Comparison of ENCODE assay signal across 12 mouse cellular contexts in genomic region chr16:75325296-75325695, GRCm38 (mm10).
DNase-seq lines count a peak whose midpoint lies in the region; ATAC-seq and TF ChIP-seq lines count a peak whose summit lies in the region.
"Had no signal": no experiment of that assay in that cellular context is flagged by ENCODE, and none has a peak within 500 bp of the region (broad histone marks: within the 10 kb centered on the region; RNA-seq: fewer than 3 reads in every experiment).

No protein-coding gene starts in this region.

- TF ChIP-seq CTCF in kidney, postnatal 0 days (IDR thresholded peaks at IDR 0.05; ENCODE audit: low read depth): peak; percentile 60

- H3K27ac ChIP-seq in kidney, postnatal 0 days: no peak overlapping the region
- no peak overlapping the region for H3K27ac ChIP-seq in kidney, embryonic 14.5 days (ENCODE audit: low read depth, low read length)
- H3K27ac ChIP-seq: embryonic facial prominence, embryonic 15.5 days; intestine, embryonic 15.5 days had no signal

- no peaks in the 10 kb centered on the region for H3K36me3 ChIP-seq in kidney, postnatal 0 days (ENCODE audit: insufficient read depth, low read length)
- H3K36me3 ChIP-seq in kidney, embryonic 14.5 days (ENCODE audit: control insufficient read depth, insufficient read depth, low read length): no peaks in the 10 kb centered on the region
- H3K36me3 ChIP-seq: embryonic facial prominence, embryonic 15.5 days; intestine, embryonic 15.5 days had no signal

- H3K9me3 ChIP-seq in kidney, postnatal 0 days (replicated peaks; ENCODE audit: low read length): no peaks in the 10 kb centered on the region
- no peaks in the 10 kb centered on the region for H3K9me3 ChIP-seq in kidney, embryonic 14.5 days (ENCODE audit: control insufficient read depth, low read length)
- H3K9me3 ChIP-seq: embryonic facial prominence, embryonic 15.5 days; intestine, embryonic 15.5 days had no signal

- no peak for ATAC-seq in kidney, postnatal 0 days (replicated peaks; ENCODE audit: low FRiP score, low read depth)
- ATAC-seq in kidney, embryonic 14.5 days (ENCODE audit: low FRiP score, low TSS enrichment): no peak
- peak; percentile 94 for ATAC-seq in common myeloid progenitor, adult 5-6 weeks (replicated peaks; ENCODE audit: low read depth, poor library complexity, severe bottlenecking)
- ATAC-seq: intestine, embryonic 15.5 days; liver, postnatal 0 days had no signal

- no peak overlapping the region for H3K9ac ChIP-seq in kidney, postnatal 0 days (ENCODE audit: low read depth, low read length)
- H3K9ac ChIP-seq in kidney, embryonic 14.5 days (ENCODE audit: low read depth, low read length): no peak overlapping the region
- H3K9ac ChIP-seq: embryonic facial prominence, embryonic 15.5 days; intestine, embryonic 15.5 days; liver, postnatal 0 days had no signal

- H3K4me3 ChIP-seq in kidney, postnatal 0 days (replicated peaks; ENCODE audit: low read depth, low read length): no peak overlapping the region
- H3K4me3 ChIP-seq in kidney, embryonic 14.5 days (ENCODE audit: low read length): no peak overlapping the region
- H3K4me3 ChIP-seq: embryonic facial prominence, embryonic 15.5 days; intestine, embryonic 15.5 days had no signal

- peak; percentile 65 for DNase-seq in kidney, postnatal 0 days (ENCODE audit: low spot score)
- DNase-seq in ES-CJ7 (ENCODE audit: low read depth, low spot score): peak; percentile 19
- DNase-seq in hindlimb bud, embryonic 11.5 days (ENCODE audit: extremely low spot score, low read depth, low spot score): peak; percentile 10
- DNase-seq in adrenal gland, postnatal 10 days: no peak
- no peak for DNase-seq in adrenal gland, postnatal 4 days (ENCODE audit: low spot score in 2 of 2)
- DNase-seq in gastrocnemius, postnatal 10 days: no peak
- DNase-seq: liver, postnatal 0 days; spleen, adult 18-20 months had no signal

- 79% methylated on average over 1 of the region's 1 CpGs for WGBS in kidney, postnatal 0 days
- WGBS in kidney, embryonic 14.5 days: 72% methylated on average over 1 of the region's 1 CpGs

- H3K4me1 ChIP-seq in kidney, postnatal 0 days (replicated peaks; ENCODE audit: insufficient read depth, low read length): no peaks in the 10 kb centered on the region
- no peaks in the 10 kb centered on the region for H3K4me1 ChIP-seq in kidney, embryonic 14.5 days (ENCODE audit: control insufficient read depth, insufficient read depth, low read length)
- H3K4me1 ChIP-seq: embryonic facial prominence, embryonic 15.5 days; intestine, embryonic 15.5 days had no signal

- no peak overlapping the region for H3K4me2 ChIP-seq in kidney, postnatal 0 days (ENCODE audit: low read length)
- no peak overlapping the region for H3K4me2 ChIP-seq in kidney, embryonic 14.5 days (replicated peaks; ENCODE audit: low read depth, low read length)
- H3K4me2 ChIP-seq: embryonic facial prominence, embryonic 15.5 days; intestine, embryonic 15.5 days had no signal

- no peaks in the 10 kb centered on the region for H3K27me3 ChIP-seq in kidney, postnatal 0 days (ENCODE audit: insufficient read depth, low read length)
- H3K27me3 ChIP-seq in kidney, embryonic 14.5 days (ENCODE audit: control insufficient read depth, insufficient read depth, low read length): no peaks in the 10 kb centered on the region
- H3K27me3 ChIP-seq: embryonic facial prominence, embryonic 15.5 days; intestine, embryonic 15.5 days had no signal

Comparison
In these comparisons a context has a peak if more than half of its experiments do, and no peak if none do; other contexts are left out.
1. DNase-seq: peak in kidney, postnatal 0 days (single experiment), ES-CJ7 (single experiment) and hindlimb bud, embryonic 11.5 days (single experiment); none in adrenal gland, postnatal 10 days (single experiment), adrenal gland, postnatal 4 days (0 of 2) and gastrocnemius, postnatal 10 days (single experiment).